Mouse (Mus musculus) spleen, adult 2 months (tissue): ENCODE measurements around the gene Gm10643.

Experiments used
- CTCF ChIP-seq: fragments of 200-500 bp; IDR thresholded peaks from 2 replicates; pipeline ENCODE4 v1.5.1; 2011; ENCODE audit warnings: mild to moderate bottlenecking, inconsistent platforms; ENCODE audit not compliant: insufficient read depth, insufficient read length, insufficient replicate concordance; ENCODE audit errors: extremely low read depth
- POLR2A ChIP-seq: fragments of 200-500 bp; IDR thresholded peaks from 2 replicates; pipeline ENCODE4 v1.6.1; 2011; ENCODE audit warnings: low read depth, low read length, inconsistent platforms

DNA sequence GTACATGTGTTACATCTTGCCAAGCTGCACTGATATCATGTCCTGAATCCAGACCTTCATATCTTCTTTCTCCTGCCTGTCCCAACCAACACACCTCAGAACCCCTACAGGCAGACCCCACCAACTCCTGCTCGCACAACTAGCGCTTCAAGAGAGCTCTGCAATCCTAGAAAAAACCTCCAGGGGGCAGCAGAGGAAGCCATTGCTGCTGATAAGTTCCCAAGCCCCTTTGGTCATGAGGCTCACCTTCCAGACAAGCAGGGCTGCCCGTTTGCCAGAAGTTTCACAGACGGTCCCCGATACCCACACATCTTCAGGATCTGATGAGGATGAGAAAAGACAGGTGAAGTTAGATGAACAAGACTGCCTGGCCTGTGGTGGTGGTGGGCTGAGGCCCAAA, 25.9 kb downstream of the Gm10643 start:
- TF ChIP-seq POLR2A = no peak
- TF ChIP-seq CTCF = peak; percentile 80; the same call in 1 of the 2 replicates
